In the genomic region with DNA sequence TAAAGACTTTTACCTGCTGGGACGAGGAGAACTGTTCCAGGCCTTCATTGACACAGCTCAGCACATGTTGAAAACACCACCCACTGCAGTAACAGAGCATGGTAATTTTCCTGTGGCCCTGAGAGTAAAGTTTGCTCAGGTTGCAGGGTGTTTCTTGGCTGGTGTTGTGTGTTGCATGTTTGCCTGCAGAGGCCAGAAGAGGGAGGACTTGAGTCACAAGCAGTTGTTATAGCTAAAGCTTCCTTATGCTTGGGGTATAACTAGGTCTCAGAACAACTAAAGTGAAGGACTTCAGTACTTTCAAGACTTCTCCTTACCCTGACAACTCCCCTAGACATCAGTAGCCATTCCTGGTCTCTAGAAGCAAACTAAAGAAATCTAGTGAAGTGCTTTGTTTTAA, we compare ENCODE assay signal across 19 mouse cellular contexts. TPM values are rescaled to one million over a fixed set of nuclear protein-coding genes. Genes with fewer than 3 reads are reported as not detected.
DNase-seq lines count a peak whose midpoint lies in the region; ATAC-seq and TF ChIP-seq lines count a peak whose summit lies in the region.
"Had no signal": no experiment of that assay in that cellular context is flagged by ENCODE, and none has a peak within 500 bp of the region (broad histone marks: within the 10 kb centered on the region; RNA-seq: fewer than 3 reads in every experiment).

No protein-coding gene starts in this region.

- no peaks in the 10 kb centered on the region for H3K27me3 ChIP-seq in heart, postnatal 0 days (ENCODE audit: control insufficient read depth, insufficient read depth, low read length)
- no peaks in the 10 kb centered on the region for H3K27me3 ChIP-seq in liver, postnatal 0 days (ENCODE audit: insufficient read depth, low read length)
- H3K27me3 ChIP-seq in liver, embryonic 11.5 days (replicated peaks; ENCODE audit: control insufficient read depth, insufficient read depth, low read length) = no peaks in the 10 kb centered on the region
- H3K27me3 ChIP-seq in CH12.LX (replicated peaks) = no peaks in the 10 kb centered on the region
- H3K27me3 ChIP-seq: heart, embryonic 12.5 days; limb, embryonic 12.5 days; lung, embryonic 15.5 days; neural tube, embryonic 13.5 days; stomach, embryonic 15.5 days had no signal

- in situ Hi-C loops in CH12.LX (cut with MboI; ENCODE audit: low pct_ligation_motif_present, low pct_unique_long_range_greater_than_20kb, low sequenced_read_pairs) = no loop called here

- no peaks in the 10 kb centered on the region for H3K9me3 ChIP-seq in heart, postnatal 0 days (replicated peaks; ENCODE audit: control insufficient read depth, low read length)
- no peaks in the 10 kb centered on the region for H3K9me3 ChIP-seq in liver, postnatal 0 days (ENCODE audit: low read length)
- no peaks in the 10 kb centered on the region for H3K9me3 ChIP-seq in liver, embryonic 11.5 days (ENCODE audit: control insufficient read depth, low read length)
- H3K9me3 ChIP-seq in CH12.LX (replicated peaks; ENCODE audit: low read length) = no peaks in the 10 kb centered on the region
- H3K9me3 ChIP-seq: heart, embryonic 12.5 days; limb, embryonic 12.5 days; lung, embryonic 15.5 days; neural tube, embryonic 13.5 days; stomach, embryonic 15.5 days had no signal

- H3K79me2 ChIP-seq in CH12.LX (replicated peaks; ENCODE audit: control insufficient read depth, extremely low read depth, insufficient read depth, poor library complexity, severe bottlenecking) = no peaks in the 10 kb centered on the region

- no peak for ATAC-seq in heart, postnatal 0 days (ENCODE audit: insufficient read depth, low read depth)
- ATAC-seq in liver, postnatal 0 days = no peak
- ATAC-seq in liver, embryonic 11.5 days (replicated peaks; ENCODE audit: low FRiP score) = no peak

- no peak overlapping the region for H3K27ac ChIP-seq in heart, postnatal 0 days (ENCODE audit: low read depth)
- no peak overlapping the region for H3K27ac ChIP-seq in liver, postnatal 0 days (ENCODE audit: low read depth)
- no peak overlapping the region for H3K27ac ChIP-seq in liver, embryonic 11.5 days (ENCODE audit: low read depth, low read length)
- H3K27ac ChIP-seq in CH12.LX (ENCODE audit: insufficient read depth, low read depth) = no peak overlapping the region
- H3K27ac ChIP-seq: limb, embryonic 12.5 days; lung, embryonic 15.5 days; neural tube, embryonic 13.5 days; stomach, embryonic 15.5 days had no signal

- no peaks in the 10 kb centered on the region for H3K4me1 ChIP-seq in heart, postnatal 0 days (ENCODE audit: control insufficient read depth, insufficient read depth)
- H3K4me1 ChIP-seq in liver, postnatal 0 days (ENCODE audit: insufficient read depth) = no peaks in the 10 kb centered on the region
- H3K4me1 ChIP-seq in liver, embryonic 11.5 days (replicated peaks; ENCODE audit: control insufficient read depth, insufficient read depth, low read length) = no peaks in the 10 kb centered on the region
- no peaks in the 10 kb centered on the region for H3K4me1 ChIP-seq in CH12.LX (ENCODE audit: control insufficient read depth in 1 of 2, insufficient read depth in 2 of 2)
- H3K4me1 ChIP-seq: limb, embryonic 12.5 days; lung, embryonic 15.5 days; neural tube, embryonic 13.5 days; stomach, embryonic 15.5 days had no signal

- TF ChIP-seq POLR2A in CH12.LX (IDR thresholded peaks at IDR 0.05; ENCODE audit: low read depth, low read length) = no peak

- no peak overlapping the region for H3K4me2 ChIP-seq in heart, postnatal 0 days (ENCODE audit: low read depth, low read length)
- no peak overlapping the region for H3K4me2 ChIP-seq in liver, postnatal 0 days (ENCODE audit: low read depth, low read length)
- no peak overlapping the region for H3K4me2 ChIP-seq in liver, embryonic 11.5 days
- H3K4me2 ChIP-seq in CH12.LX (ENCODE audit: insufficient read depth, low read depth, poor library complexity, severe bottlenecking) = no peak overlapping the region
- H3K4me2 ChIP-seq: heart, embryonic 12.5 days; limb, embryonic 12.5 days; lung, embryonic 15.5 days; neural tube, embryonic 13.5 days; stomach, embryonic 15.5 days had no signal

- TF ChIP-seq CTCF in heart, postnatal 0 days (IDR thresholded peaks at IDR 0.05; ENCODE audit: low read depth) = peak; percentile 47
- peak; percentile 49 for TF ChIP-seq CTCF in liver, postnatal 0 days (IDR thresholded peaks at IDR 0.05; ENCODE audit: low read depth)
- TF ChIP-seq CTCF in CH12.LX (conservative IDR thresholded peaks at IDR 0.05 in 1 of 2, IDR thresholded peaks at IDR 0.05 in 1 of 2; ENCODE audit: low read depth in 2 of 2, low read length in 2 of 2) = peak in 1 of 2 experiments; percentile 30; a peak in 1 of 4 replicates

- H3K9ac ChIP-seq in heart, postnatal 0 days (replicated peaks; ENCODE audit: low read depth, low read length) = no peak overlapping the region
- H3K9ac ChIP-seq in liver, postnatal 0 days (replicated peaks) = no peak overlapping the region
- no peak overlapping the region for H3K9ac ChIP-seq in liver, embryonic 11.5 days (ENCODE audit: low read depth, low read length)
- H3K9ac ChIP-seq in CH12.LX (ENCODE audit: insufficient read depth, low read depth) = no peak overlapping the region
- H3K9ac ChIP-seq: heart, embryonic 12.5 days; limb, embryonic 12.5 days; lung, embryonic 15.5 days; neural tube, embryonic 13.5 days; stomach, embryonic 15.5 days had no signal

- intact Hi-C loops in heart, postnatal 14 days (cut with DNase I) = no loop called here
- intact Hi-C loops in gastrocnemius, postnatal 14 days (cut with DNase I; ENCODE audit: low total_unique reads) = no loop called here

- no peak; the same call in 1 of the 2 replicates for TF ChIP-seq RAD21 in CH12.LX (IDR thresholded peaks at IDR 0.05; ENCODE audit: low read depth, low read length)

- DNase-seq in heart, postnatal 0 days (ENCODE audit: low spot score) = no peak
- no peak for DNase-seq in heart, postnatal 14 days
- DNase-seq in liver, postnatal 0 days = no peak
- DNase-seq in liver, embryonic 11.5 days (ENCODE audit: low spot score) = no peak
- DNase-seq in CH12.LX (ENCODE audit: extremely low read depth) = no peak
- DNase-seq in brain, adult 2 months (ENCODE audit: low read depth, low spot score) = peak; percentile 40
- no peak for DNase-seq in thymus, postnatal 36 days
- no peak for DNase-seq in gastrocnemius, postnatal 14 days
- DNase-seq: adrenal gland, postnatal 10 days; cerebellum, adult 9-10 months; gastrocnemius, postnatal 10 days; kidney, adult 18-20 months; spleen, adult 18-20 months; thymus, postnatal 25 days had no signal

- no peak overlapping the region for H3K4me3 ChIP-seq in heart, postnatal 0 days (ENCODE audit: low read depth, low read length)
- H3K4me3 ChIP-seq in liver, postnatal 0 days (ENCODE audit: low read depth, low read length) = no peak overlapping the region
- no peak overlapping the region for H3K4me3 ChIP-seq in liver, embryonic 11.5 days (ENCODE audit: low read depth, low read length)
- H3K4me3 ChIP-seq in CH12.LX (replicated peaks in 1 of 3; ENCODE audit: low read depth in 2 of 3, low read length in 2 of 3, poor library complexity in 1 of 3) = no peak overlapping the region
- H3K4me3 ChIP-seq: heart, embryonic 12.5 days; limb, embryonic 12.5 days; lung, embryonic 15.5 days; neural tube, embryonic 13.5 days; stomach, embryonic 15.5 days had no signal

- 64% methylated on average over 1 of the region's 1 CpGs for WGBS in heart, postnatal 0 days
- WGBS in liver, postnatal 0 days (ENCODE audit: insufficient replicate concordance) = 65% methylated on average over 1 of the region's 1 CpGs
- 77% methylated on average over 1 of the region's 1 CpGs for WGBS in liver, embryonic 11.5 days

- dilution Hi-C loops in CH12.LX (cut with MboI; ENCODE audit: extremely low pct_ligation_motif_present, extremely low pct_unique_long_range_greater_than_20kb, low sequenced_read_pairs) = no loop called here

- no peak for TF ChIP-seq EP300 in heart, postnatal 0 days (IDR thresholded peaks at IDR 0.05; ENCODE audit: low read depth)
- TF ChIP-seq EP300 in liver, postnatal 0 days (IDR thresholded peaks at IDR 0.05; ENCODE audit: low read depth) = no peak
- no peak for TF ChIP-seq EP300 in CH12.LX (IDR thresholded peaks at IDR 0.05; ENCODE audit: low read length)

- peaks cover 74% of the 10 kb centered on the region for H3K36me3 ChIP-seq in heart, postnatal 0 days (replicated peaks; ENCODE audit: control insufficient read depth, insufficient read depth, low read length)
- peaks cover 69% of the 10 kb centered on the region for H3K36me3 ChIP-seq in liver, postnatal 0 days (replicated peaks; ENCODE audit: insufficient read depth, low read length)
- peaks cover 44% of the 10 kb centered on the region for H3K36me3 ChIP-seq in liver, embryonic 11.5 days (ENCODE audit: control insufficient read depth, insufficient read depth, low read length)
- H3K36me3 ChIP-seq in CH12.LX (replicated peaks in 1 of 2; ENCODE audit: control insufficient read depth in 1 of 2, insufficient read depth in 1 of 2, low read length in 1 of 2) = peaks cover 68 to 92% of the 10 kb centered on the region in 2 experiments

RNA-seq across cellular contexts. Expression of gene Zscan29, which starts 17.6 kb away (rescaled TPM):
- total RNA-seq in heart, postnatal 0 days (2014; rRNA removed; ENCODE audit: low replicate concordance) = 4.2 and 4.8 TPM in 2 replicates
- polyA plus RNA-seq in heart, postnatal 0 days (2015; fragmentation: Nextera tagmentation; extraction: Ambion mirVana) = 5.1 and 5.6 TPM in 2 replicates
- total RNA-seq in heart, postnatal 14 days (2021) = 1 to 10 TPM; 7.6 to 8.5 TPM
- polyA plus RNA-seq in liver, postnatal 0 days (2015; fragmentation: Nextera tagmentation; extraction: Ambion mirVana) = 3.9 and 4.4 TPM in 2 replicates
- polyA plus RNA-seq in liver, embryonic 11.5 days (2014; fragmentation: Nextera tagmentation; extraction: Ambion mirVana) = 7.6 and 8.8 TPM in 2 replicates
- 6.8 and 7.4 TPM in 2 replicates for total RNA-seq in CH12.LX (2012; rRNA removed)
- 4.9 and 5.4 TPM in 2 replicates for total RNA-seq in CH12.LX (2014; rRNA removed)
- 7.0 and 7.3 TPM in 2 replicates for polyA plus RNA-seq in CH12.LX (2012; ENCODE audit: insufficient read length, low read depth)
- 1 to 10 TPM; 4.5 to 5.1 TPM for total RNA-seq in gastrocnemius, postnatal 14 days (2021)

RNA-seq across cellular contexts. Expression of gene Tubgcp4, which starts 18.1 kb away (rescaled TPM):
- total RNA-seq in heart, postnatal 0 days (2014; rRNA removed; ENCODE audit: low replicate concordance) = 9.6 and 20.8 TPM in 2 replicates
- 12.3 and 13.0 TPM in 2 replicates for polyA plus RNA-seq in heart, postnatal 0 days (2015; fragmentation: Nextera tagmentation; extraction: Ambion mirVana)
- 10 to 100 TPM; 15.5 to 16.1 TPM for total RNA-seq in heart, postnatal 14 days (2021)
- polyA plus RNA-seq in liver, postnatal 0 days (2015; fragmentation: Nextera tagmentation; extraction: Ambion mirVana) = 8.1 and 9.7 TPM in 2 replicates
- polyA plus RNA-seq in liver, embryonic 11.5 days (2014; fragmentation: Nextera tagmentation; extraction: Ambion mirVana) = 50.4 and 51.0 TPM in 2 replicates
- total RNA-seq in CH12.LX (2012; rRNA removed) = 27.8 and 29.1 TPM in 2 replicates
- 31.0 and 35.1 TPM in 2 replicates for total RNA-seq in CH12.LX (2014; rRNA removed)
- polyA plus RNA-seq in CH12.LX (2012; ENCODE audit: insufficient read length, low read depth) = 32.5 and 34.1 TPM in 2 replicates
- total RNA-seq in gastrocnemius, postnatal 14 days (2021) = 1 to 10 TPM; 7.9 to 8.9 TPM

RNA-seq across cellular contexts. Expression of gene Lcmt2, which starts 48.1 kb away (rescaled TPM):
- 6.1 and 8.4 TPM in 2 replicates for total RNA-seq in heart, postnatal 0 days (2014; rRNA removed; ENCODE audit: low replicate concordance)
- 15.4 and 19.1 TPM in 2 replicates for polyA plus RNA-seq in heart, postnatal 0 days (2015; fragmentation: Nextera tagmentation; extraction: Ambion mirVana)
- 1 to 10 TPM; 8.8 to 9.2 TPM for total RNA-seq in heart, postnatal 14 days (2021)
- 10.0 and 10.2 TPM in 2 replicates for polyA plus RNA-seq in liver, postnatal 0 days (2015; fragmentation: Nextera tagmentation; extraction: Ambion mirVana)
- polyA plus RNA-seq in liver, embryonic 11.5 days (2014; fragmentation: Nextera tagmentation; extraction: Ambion mirVana) = 16.8 and 17.1 TPM in 2 replicates
- 9.3 and 10.6 TPM in 2 replicates for total RNA-seq in CH12.LX (2012; rRNA removed)
- total RNA-seq in CH12.LX (2014; rRNA removed) = 5.7 and 6.4 TPM in 2 replicates
- polyA plus RNA-seq in CH12.LX (2012; ENCODE audit: insufficient read length, low read depth) = 11.7 and 12.3 TPM in 2 replicates
- total RNA-seq in gastrocnemius, postnatal 14 days (2021) = 1 to 10 TPM; 4.6 to 4.7 TPM

RNA-seq across cellular contexts. Expression of gene Adal, which starts 48.3 kb away (rescaled TPM):
- total RNA-seq in heart, postnatal 0 days (2014; rRNA removed; ENCODE audit: low replicate concordance) = 13.1 and 15.3 TPM in 2 replicates
- polyA plus RNA-seq in heart, postnatal 0 days (2015; fragmentation: Nextera tagmentation; extraction: Ambion mirVana) = 13.4 and 14.4 TPM in 2 replicates
- total RNA-seq in heart, postnatal 14 days (2021) = 10 to 100 TPM; 10.5 to 11.7 TPM
- polyA plus RNA-seq in liver, postnatal 0 days (2015; fragmentation: Nextera tagmentation; extraction: Ambion mirVana) = 5.5 and 7.3 TPM in 2 replicates
- polyA plus RNA-seq in liver, embryonic 11.5 days (2014; fragmentation: Nextera tagmentation; extraction: Ambion mirVana) = 17.8 and 18.5 TPM in 2 replicates
- total RNA-seq in CH12.LX (2012; rRNA removed) (7.3 and 8.1 TPM in 2 replicates), CH12.LX (2014; rRNA removed) (12.5 and 12.8 TPM in 2 replicates)
- 10.0 and 10.4 TPM in 2 replicates for polyA plus RNA-seq in CH12.LX (2012; ENCODE audit: insufficient read length, low read depth)
- total RNA-seq in gastrocnemius, postnatal 14 days (2021) = 10 to 100 TPM; 12.7 to 13.5 TPM
